Mouse (Mus musculus): ENCODE measurements around the gene Slc16a2.

The Slc16a2 gene

GRCm38 (mm10) chrX:103652048-103652447, 169.7 kb downstream of the Slc16a2 start:
- DNase-seq (ENCODE audit: low spot score) = no peak

All from ovary, adult 18-20 months (tissue).